Mouse (Mus musculus) lung, postnatal 0 days (tissue): ENCODE data around the gene Iqgap1.

Source experiments
- CTCF ChIP-seq: IDR thresholded peaks from 2 replicates; pipeline ENCODE4 v1.5.1; 2016; ENCODE audit warnings: antibody characterized with exemption, mild to moderate bottlenecking
- EP300 ChIP-seq: IDR thresholded peaks from 2 replicates; pipeline ENCODE4 v1.6.1; 2016; ENCODE audit warnings: antibody characterized with exemption, mild to moderate bottlenecking, control low read depth

DNA sequence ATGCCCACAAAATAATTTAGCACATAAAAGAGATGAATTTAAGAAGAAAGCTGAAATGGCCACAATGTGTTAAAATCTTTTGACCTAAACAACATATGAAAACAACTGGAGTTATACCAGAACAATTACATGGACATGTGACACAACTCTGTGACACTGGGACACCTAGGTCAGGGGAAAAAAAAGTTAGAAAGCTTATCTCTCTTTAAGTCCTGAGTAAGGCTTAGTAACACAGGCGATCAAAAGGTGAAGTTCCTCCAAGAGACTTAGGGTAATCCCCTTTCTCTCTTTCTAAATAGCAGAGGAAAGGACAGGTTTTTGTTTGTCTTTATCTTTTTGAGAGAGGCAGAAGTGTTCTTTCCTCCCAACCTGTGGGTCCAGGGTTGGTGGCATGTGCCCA is 14.5 kb upstream of the Iqgap1 start:
- no peak for TF ChIP-seq EP300
- no peak for TF ChIP-seq CTCF
